Mouse (Mus musculus) cerebellum, adult 2 months (tissue): ENCODE measurements at regions not wholly inside any gene's neighbourhood (a gene's known extent, or its start where the extent isn't known, plus 50 kb on each side); places are given as distances from the start of the nearest gene placed in this dataset.

Source experiments
- CTCF ChIP-seq: fragments of 200-500 bp; IDR thresholded peaks from 2 replicates; pipeline ENCODE4 v1.5.1; 2011; ENCODE audit warnings: low read depth, mild to moderate bottlenecking, control low read depth, low read length, moderate library complexity, borderline replicate concordance; ENCODE audit not compliant: insufficient read depth
- POLR2A ChIP-seq: fragments of 200-500 bp; IDR thresholded peaks from 2 replicates; pipeline ENCODE4 v1.6.1; 2011; ENCODE audit warnings: low read length, control low read depth, borderline replicate concordance; ENCODE audit not compliant: insufficient read depth

DNA sequence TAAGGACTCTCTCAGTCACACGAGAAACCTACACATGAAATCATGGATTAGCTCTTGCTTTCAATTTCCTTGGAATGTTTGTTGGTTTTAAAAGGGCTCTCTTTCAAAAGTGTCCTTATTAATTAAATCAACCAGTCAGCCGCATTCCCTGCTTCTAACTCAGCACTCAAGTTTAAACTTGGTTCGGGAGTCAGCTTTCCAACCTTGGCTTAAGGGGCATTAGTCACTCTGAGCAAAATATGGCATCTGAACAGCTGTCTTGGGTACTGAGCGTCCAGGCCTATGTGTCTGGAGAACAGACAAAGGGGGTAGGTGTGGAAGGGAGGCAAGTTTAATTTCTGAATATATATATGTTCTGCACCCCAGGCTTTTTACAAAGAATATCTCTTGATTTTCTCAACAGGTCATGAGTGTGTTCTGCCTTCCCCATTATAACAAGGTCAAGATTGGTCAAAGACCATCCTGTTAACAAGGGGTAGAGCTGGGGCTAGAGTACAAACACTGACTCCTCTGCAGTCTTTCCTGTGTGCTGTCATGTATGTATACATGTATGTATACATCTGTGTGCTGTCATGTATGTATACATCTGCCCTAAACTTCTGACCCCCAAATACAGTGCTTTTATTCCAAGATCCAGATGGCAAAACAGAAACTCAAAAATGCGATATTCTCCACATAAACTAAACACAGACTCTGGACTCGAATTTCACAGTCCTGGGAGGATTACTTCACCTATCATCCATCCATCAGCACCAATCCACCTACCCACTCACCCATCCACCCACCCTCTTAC is 106.8 kb upstream of the Jun start:
- no peak for TF ChIP-seq CTCF
- TF ChIP-seq POLR2A = no peak
